Mouse (Mus musculus) heart, postnatal 0 days (tissue): ENCODE results near the gene Lrp1. TPM values are rescaled to one million over a fixed set of nuclear protein-coding genes. Genes with fewer than 3 reads are reported as not detected.

Source experiments
- ATAC-seq: fragments of 200-750 bp; cut with Nextera tagmentation; 2 replicates; pipeline ENCODE4 v1.8.0; 2017; ENCODE audit warnings: low read depth, moderate number of reproducible peaks, moderate library complexity; ENCODE audit not compliant: insufficient read depth
- DNase-seq: peaks from one replicate; pipeline ENCODE4 v3.0.0-alpha.2; 2016; ENCODE audit warnings: low spot score
- H3K27ac ChIP-seq: fragments of 300-500 bp; sonication (generic); 2 replicates; pipeline ENCODE4 v1.5.1; 2014; ENCODE audit warnings: low read depth, mild to moderate bottlenecking
- H3K27me3 ChIP-seq: fragments of 300-500 bp; sonication (generic); 2 replicates; pipeline ENCODE4 v1.6.1; 2014; ENCODE audit warnings: low read length, mixed read lengths; ENCODE audit not compliant: control insufficient read depth, insufficient read depth
- H3K36me3 ChIP-seq: fragments of 300-500 bp; sonication (generic); replicated peaks from 2 replicates; pipeline ENCODE4 v1.6.1; 2014; ENCODE audit warnings: low read length, mixed read lengths; ENCODE audit not compliant: control insufficient read depth, insufficient read depth
- H3K4me1 ChIP-seq: fragments of 300-500 bp; sonication (generic); 2 replicates; pipeline ENCODE4 v1.6.1; 2014; ENCODE audit warnings: antibody characterized with exemption; ENCODE audit not compliant: control insufficient read depth, insufficient read depth
- H3K4me2 ChIP-seq: fragments of 300-500 bp; sonication (generic); 2 replicates; pipeline ENCODE4 v1.6.1; 2014; ENCODE audit warnings: low read depth, mild to moderate bottlenecking, low read length, moderate library complexity
- H3K4me3 ChIP-seq: fragments of 300-500 bp; sonication (generic); 2 replicates; pipeline ENCODE4 v1.5.1; 2014; ENCODE audit warnings: low read depth, low read length
- H3K9ac ChIP-seq: fragments of 300-500 bp; sonication (generic); replicated peaks from 2 replicates; pipeline ENCODE4 v1.6.1; 2014; ENCODE audit warnings: low read depth, low read length, mixed read lengths
- H3K9me3 ChIP-seq: fragments of 300-500 bp; sonication (generic); replicated peaks from 2 replicates; pipeline ENCODE4 v1.6.1; 2016; ENCODE audit warnings: low read length; ENCODE audit not compliant: control insufficient read depth
- CTCF ChIP-seq: IDR thresholded peaks from 2 replicates; pipeline ENCODE4 v1.5.1; 2016; ENCODE audit warnings: antibody characterized with exemption, control low read depth, low read depth
- EP300 ChIP-seq: IDR thresholded peaks from 2 replicates; pipeline ENCODE4 v1.6.1; 2016; ENCODE audit warnings: antibody characterized with exemption, low read depth
- WGBS: fragments of 180-500 bp; shearing (Covaris S2); extraction: QIAGEN DNeasy Blood & Tissue Kit; methylation state at CpG from one replicate; pipeline ENCODE4 v1.1.7; 2014; 5-methylcytosine and 5-hydroxymethylcytosine counted together
- polyA plus RNA-seq: library from polyadenylated mRNA; unstranded; fragments of >200 nt; fragmentation: Nextera tagmentation; extraction: Ambion mirVana; gene quantifications from 2 replicates; pipeline ENCODE4 v1.2.1, GENCODE M21; 2015
- total RNA-seq: library from RNA; depleted of rRNA; stranded (reverse); fragments of >200 nt; gene quantifications from 2 replicates; pipeline ENCODE4 v1.2.3, GENCODE M21; 2014; ENCODE audit warnings: low replicate concordance

Lrp1 gene
- total and polyA plus RNA-seq, 2 experiments from 2014 or later = 15.7 to 65.9 TPM

- peaks cover 89% of the 10 kb centered on the region for H3K27me3 ChIP-seq
Measured at GRCm38 (mm10) chr10:127527481-127527880, 93.5 kb downstream of the Lrp1 start.

GRCm38 (mm10) chr10:127526681-127527080 lies 94.3 kb downstream of the Lrp1 start:
- Histone ChIP-seq H3K9me3 (no peaks in the 10 kb centered on the region), H3K4me3 (peak overlapping the region; percentile 40), H3K27me3 (peaks cover 81% of the 10 kb centered on the region), H3K36me3 (no peaks in the 10 kb centered on the region), H3K4me1 (peaks cover 6% of the 10 kb centered on the region), H3K9ac (no peak overlapping the region), H3K4me2 (peak overlapping the region; percentile 59), H3K27ac (no peak overlapping the region)
- TF ChIP-seq CTCF = peak; percentile 45
- no peak for TF ChIP-seq EP300
- ATAC-seq (peak; percentile 57), DNase-seq (peak; percentile 59)
- WGBS = 1% methylated on average over 26 of the region's 26 CpGs

More at GRCm38 (mm10) chr10:127527481-127527880, 93.5 kb downstream of the Lrp1 start:
- TF ChIP-seq CTCF (no peak), EP300 (no peak)
- DNase-seq (no peak), ATAC-seq (no peak)
- Histone ChIP-seq H3K4me3 (no peak overlapping the region), H3K4me2 (no peak overlapping the region), H3K9me3 (no peaks in the 10 kb centered on the region), H3K9ac (no peak overlapping the region), H3K4me1 (peaks cover 6% of the 10 kb centered on the region; the same call in 1 of the 2 replicates), H3K36me3 (no peaks in the 10 kb centered on the region), H3K27ac (no peak overlapping the region)
- 12% methylated on average over 17 of the region's 17 CpGs for WGBS

GRCm38 (mm10) chr10:127526048-127526447 lies 94.9 kb downstream of the Lrp1 start:
- WGBS = 3% methylated on average over 26 of the region's 26 CpGs
- DNase-seq (no peak), ATAC-seq (no peak)
- no peaks in the 10 kb centered on the region for H3K36me3 ChIP-seq
- no peaks in the 10 kb centered on the region for H3K9me3 ChIP-seq
- peaks cover 6% of the 10 kb centered on the region for H3K4me1 ChIP-seq
- no peak overlapping the region for H3K9ac ChIP-seq
- no peak for TF ChIP-seq CTCF
- no peak for TF ChIP-seq EP300
- peaks cover 74% of the 10 kb centered on the region for H3K27me3 ChIP-seq
- H3K4me2 ChIP-seq = peak overlapping the region; percentile 59; the same call in 1 of the 2 replicates
- H3K4me3 ChIP-seq = peak overlapping the region; percentile 40
- no peak overlapping the region for H3K27ac ChIP-seq

- Histone ChIP-seq H3K4me2 (no peak overlapping the region), H3K27ac (no peak overlapping the region), H3K9me3 (no peaks in the 10 kb centered on the region), H3K4me3 (no peak overlapping the region), H3K4me1 (peaks cover 6% of the 10 kb centered on the region), H3K27me3 (peaks cover 61% of the 10 kb centered on the region), H3K9ac (no peak overlapping the region), H3K36me3 (peaks cover 9% of the 10 kb centered on the region; the same call in 1 of the 2 replicates)
- 12% methylated on average over 23 of the region's 23 CpGs for WGBS
- TF ChIP-seq EP300 = no peak
- DNase-seq (no peak), ATAC-seq (no peak)
Measured at GRCm38 (mm10) chr10:127524646-127525255, 96.2 kb downstream of the Lrp1 start.

GRCm38 (mm10) chr10:127522088-127522581 lies 98.8 kb downstream of the Lrp1 start, which contains the start of gene Shmt2:
Gene Shmt2, minus strand, starts transcription at chr10:127522444.
- peaks cover 30% of the 10 kb centered on the region for H3K36me3 ChIP-seq
- DNase-seq (peak; percentile 91), ATAC-seq (peak; percentile 57)
- H3K4me3 ChIP-seq = peak within 1 kb of the TSS; percentile 52
- no peaks in the 10 kb centered on the region for H3K9me3 ChIP-seq
- WGBS = under 1% methylated on average over 21 of the region's 21 CpGs
- peak within 1 kb of the TSS; percentile 49; the same call in 1 of the 2 replicates for H3K9ac ChIP-seq
- peak within 1 kb of the TSS; percentile 92 for H3K4me2 ChIP-seq
- TF ChIP-seq EP300 = no peak
- no peak for TF ChIP-seq CTCF
- H3K4me1 ChIP-seq = peaks cover 9% of the 10 kb centered on the region
- peaks cover 35% of the 10 kb centered on the region for H3K27me3 ChIP-seq
- no peak within 1 kb of the TSS for H3K27ac ChIP-seq
